Mouse (Mus musculus) testis, adult 2 months (tissue): ENCODE results near the gene Nme7.

ENCODE experiments used
- CTCF ChIP-seq: fragments of 200-500 bp; IDR thresholded peaks from 2 replicates; pipeline ENCODE4 v1.5.1; 2012; ENCODE audit warnings: low read depth, mild to moderate bottlenecking, inconsistent platforms, low read length, moderate library complexity; ENCODE audit not compliant: control insufficient read depth, insufficient read depth, insufficient replicate concordance
- POLR2A ChIP-seq: fragments of 200-500 bp; IDR thresholded peaks from 2 replicates; pipeline ENCODE4 v1.6.1; 2012; ENCODE audit warnings: low read depth, mild to moderate bottlenecking, inconsistent platforms, low read length, moderate library complexity; ENCODE audit not compliant: control insufficient read depth

DNA sequence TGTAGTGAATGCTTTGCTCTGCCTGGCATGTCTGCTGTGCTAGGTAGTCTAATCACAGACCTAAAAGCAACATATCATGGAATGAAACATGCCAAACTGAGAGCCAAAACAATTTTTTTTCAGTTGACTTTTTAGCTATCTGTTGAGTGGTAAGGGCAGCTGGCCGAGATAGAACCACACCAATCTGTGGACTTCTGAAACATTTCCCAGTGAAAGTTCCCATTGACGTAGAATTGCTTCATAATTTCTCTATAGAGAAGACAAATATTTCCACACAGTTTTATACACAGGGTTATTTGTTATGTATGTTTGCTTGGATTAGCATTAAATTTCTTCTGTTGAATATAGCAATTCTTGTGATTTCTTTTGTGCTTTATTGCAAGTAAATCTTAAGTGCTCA, 65.9 kb downstream of the Nme7 start:
- TF ChIP-seq CTCF, result no peak
- no peak for TF ChIP-seq POLR2A
